Mouse (Mus musculus) left cerebral cortex, adult 8-10 months (tissue): ENCODE results near the gene Selenov. TPM values are rescaled to one million over a fixed set of nuclear protein-coding genes. Genes with fewer than 3 reads are reported as not detected.

Experiments
- total RNA-seq, 4 experiments: library from RNA; stranded (reverse); gene quantifications; 2 replicates each; pipeline ENCODE4 v1.2.4; 2022

Selenov gene
- total RNA-seq, 4 experiments from 2014 or later, result 0.72 to 1.9 (median 1.0) TPM

Other genes with a start within 250 kb of the Selenov start
- 100 to 1,000 TPM; 119 to 144 (median 131) TPM for gene Psmc4, start 241.1 kb downstream of the Selenov start, total RNA-seq
- gene Fcgbp, start 219.9 kb downstream of the Selenov start, total RNA-seq, result 1 to 10 TPM in 1 of 4 experiments, under 1 TPM in 3; 0.33 to 1.5 (median 0.40) TPM
- gene 9530053A07Rik, start 161.7 kb downstream of the Selenov start, total RNA-seq, result under 1 TPM; 0.06 to 0.12 (median 0.07) TPM
- gene Fbl, start 121.5 kb downstream of the Selenov start, total RNA-seq, result 10 to 100 TPM; 47.8 to 59.8 (median 56.9) TPM
- gene Dyrk1b, start 111.7 kb downstream of the Selenov start, total RNA-seq, result 10 to 100 TPM; 42.5 to 45.3 (median 44.3) TPM
- gene Eid2, start 23.3 kb downstream of the Selenov start, total RNA-seq, result 10 to 100 TPM; 56.5 to 59.8 (median 58.3) TPM
- 10 to 100 TPM; 30.6 to 34.2 (median 33.4) TPM for gene Eid2b, start 13.4 kb downstream of the Selenov start, total RNA-seq
- gene Dll3, start 11.1 kb upstream of the Selenov start, total RNA-seq, result 1 to 10 TPM in 2 of 4 experiments, under 1 TPM in 2; 0.59 to 2.9 (median 0.95) TPM
- 10 to 100 TPM; 34.8 to 39.2 (median 39.1) TPM for gene Timm50, start 20.9 kb upstream of the Selenov start, total RNA-seq
- 100 to 1,000 TPM; 117 to 123 (median 121) TPM for gene Supt5, start 47.6 kb upstream of the Selenov start, total RNA-seq
- gene Rps16, start 59.5 kb upstream of the Selenov start, total RNA-seq, result 100 to 1,000 TPM; 521 to 591 (median 572) TPM
- gene Plekhg2, start 81.4 kb upstream of the Selenov start, total RNA-seq, result 1 to 10 TPM; 6.2 to 8.4 (median 8.0) TPM
- 1 to 10 TPM; 2.1 to 6.1 (median 3.6) TPM for gene Zfp36, start 89.1 kb upstream of the Selenov start, total RNA-seq
- 10 to 100 TPM; 13.2 to 17.4 (median 16.3) TPM for gene Med29, start 101.5 kb upstream of the Selenov start, total RNA-seq
- 10 to 100 TPM; 51.1 to 77.7 (median 63.9) TPM for gene Paf1, start 101.8 kb upstream of the Selenov start, total RNA-seq
- 1 to 10 TPM in 2 of 4 experiments, under 1 TPM in 2; 0.38 to 5.7 (median 1.9) TPM for gene Gmfg, start 146.3 kb upstream of the Selenov start, total RNA-seq
- 10 to 100 TPM; 77.6 to 83.2 (median 81.1) TPM for gene Lrfn1, start 160.8 kb upstream of the Selenov start, total RNA-seq
- gene Ifnl2, start 219.3 kb upstream of the Selenov start, total RNA-seq, result not detected
- gene Ifnl3, start 231.7 kb upstream of the Selenov start, total RNA-seq, result not detected
- not detected for gene Sycn, start 249.7 kb upstream of the Selenov start, total RNA-seq